Mouse (Mus musculus): ENCODE results near the gene Omg. TPM values are rescaled to one million over a fixed set of nuclear protein-coding genes. Genes with fewer than 3 reads are reported as not detected.

Gene Omg
- polyA plus RNA-seq (2015; fragmentation: Nextera tagmentation; extraction: Ambion mirVana) = 0.55 and 0.75 TPM in 2 replicates

GRCm38 (mm10) chr11:79503845-79504244 lies at the start of gene Omg:
Omg (minus strand) TSS chr11:79504084.
- H3K27ac ChIP-seq (ENCODE audit: low read depth, low read length) = no peak within 1 kb of the TSS
- ATAC-seq = no peak
- WGBS = 52% methylated on average over 8 of the region's 8 CpGs
- H3K4me2 ChIP-seq (replicated peaks; ENCODE audit: low read depth) = no peak within 1 kb of the TSS
- no peak for TF ChIP-seq CTCF (IDR thresholded peaks at IDR 0.05; ENCODE audit: low read depth)
- H3K9me3 ChIP-seq (ENCODE audit: control insufficient read depth) = no peaks in the 10 kb centered on the region
- 0 out of 2 replicates have a peak, but pooled peaks cover 4% of the 10 kb centered on the region for H3K36me3 ChIP-seq (ENCODE audit: control insufficient read depth, insufficient read depth)
- H3K4me3 ChIP-seq (ENCODE audit: low read depth, low read length) = no peak within 1 kb of the TSS
- H3K9ac ChIP-seq (ENCODE audit: low read depth, low read length) = no peak within 1 kb of the TSS
- H3K27me3 ChIP-seq (replicated peaks; ENCODE audit: control insufficient read depth, insufficient read depth, low read length) = no peaks in the 10 kb centered on the region
- H3K4me1 ChIP-seq (replicated peaks; ENCODE audit: control insufficient read depth, insufficient read depth, low read length) = no peaks in the 10 kb centered on the region

- peaks cover 55% of the 10 kb centered on the region for H3K36me3 ChIP-seq (ENCODE audit: control insufficient read depth, insufficient read depth)
- WGBS = 38% methylated on average over 1 of the region's 1 CpGs
- no peaks in the 10 kb centered on the region for H3K4me1 ChIP-seq (replicated peaks; ENCODE audit: control insufficient read depth, insufficient read depth, low read length)
- ATAC-seq = no peak
- no peak overlapping the region for H3K4me3 ChIP-seq (ENCODE audit: low read depth, low read length)
- H3K27me3 ChIP-seq (replicated peaks; ENCODE audit: control insufficient read depth, insufficient read depth, low read length) = no peaks in the 10 kb centered on the region
- H3K9ac ChIP-seq (ENCODE audit: low read depth, low read length) = no peak overlapping the region
- no peak for TF ChIP-seq CTCF (IDR thresholded peaks at IDR 0.05; ENCODE audit: low read depth)
- no peak overlapping the region for H3K4me2 ChIP-seq (replicated peaks; ENCODE audit: low read depth)
- H3K9me3 ChIP-seq (ENCODE audit: control insufficient read depth) = no peaks in the 10 kb centered on the region
- no peak overlapping the region for H3K27ac ChIP-seq (ENCODE audit: low read depth, low read length)
Measured at GRCm38 (mm10) chr11:79552622-79553021, 48.7 kb upstream of the Omg start.

- Histone ChIP-seq H3K9ac (ENCODE audit: low read depth, low read length) (no peak overlapping the region), H3K27me3 (replicated peaks; ENCODE audit: control insufficient read depth, insufficient read depth, low read length) (no peaks in the 10 kb centered on the region), H3K4me3 (ENCODE audit: low read depth, low read length) (no peak overlapping the region), H3K27ac (ENCODE audit: low read depth, low read length) (no peak overlapping the region), H3K36me3 (ENCODE audit: control insufficient read depth, insufficient read depth) (0 out of 2 replicates have a peak, but pooled peaks cover 25% of the 10 kb centered on the region), H3K4me1 (replicated peaks; ENCODE audit: control insufficient read depth, insufficient read depth, low read length) (no peaks in the 10 kb centered on the region), H3K4me2 (replicated peaks; ENCODE audit: low read depth) (no peak overlapping the region), H3K9me3 (ENCODE audit: control insufficient read depth) (no peaks in the 10 kb centered on the region)
- ATAC-seq = no peak
- no peak for TF ChIP-seq CTCF (IDR thresholded peaks at IDR 0.05; ENCODE audit: low read depth)
- 96% methylated on average over 3 of the region's 3 CpGs for WGBS
Measured at GRCm38 (mm10) chr11:79536293-79536692, 32.4 kb upstream of the Omg start.

GRCm38 (mm10) chr11:79535554-79535953 lies 31.7 kb upstream of the Omg start:
- Histone ChIP-seq H3K36me3 (ENCODE audit: control insufficient read depth, insufficient read depth) (0 out of 2 replicates have a peak, but pooled peaks cover 25% of the 10 kb centered on the region), H3K27me3 (replicated peaks; ENCODE audit: control insufficient read depth, insufficient read depth, low read length) (no peaks in the 10 kb centered on the region), H3K9ac (ENCODE audit: low read depth, low read length) (no peak overlapping the region), H3K4me1 (replicated peaks; ENCODE audit: control insufficient read depth, insufficient read depth, low read length) (no peaks in the 10 kb centered on the region), H3K4me2 (replicated peaks; ENCODE audit: low read depth) (no peak overlapping the region), H3K9me3 (ENCODE audit: control insufficient read depth) (no peaks in the 10 kb centered on the region), H3K27ac (ENCODE audit: low read depth, low read length) (no peak overlapping the region), H3K4me3 (ENCODE audit: low read depth, low read length) (no peak overlapping the region)
- WGBS = 90% methylated on average over 4 of the region's 4 CpGs
- no peak for TF ChIP-seq CTCF (IDR thresholded peaks at IDR 0.05; ENCODE audit: low read depth)
- ATAC-seq = no peak

- no peak for ATAC-seq
- H3K9me3 ChIP-seq (ENCODE audit: control insufficient read depth) = no peaks in the 10 kb centered on the region
- no peak overlapping the region for H3K4me2 ChIP-seq (replicated peaks; ENCODE audit: low read depth)
- no peak overlapping the region for H3K9ac ChIP-seq (ENCODE audit: low read depth, low read length)
- 0 out of 2 replicates have a peak, but pooled peaks cover 18% of the 10 kb centered on the region for H3K36me3 ChIP-seq (ENCODE audit: control insufficient read depth, insufficient read depth)
- H3K4me1 ChIP-seq (replicated peaks; ENCODE audit: control insufficient read depth, insufficient read depth, low read length) = no peaks in the 10 kb centered on the region
- H3K27ac ChIP-seq (ENCODE audit: low read depth, low read length) = no peak overlapping the region; the same call in 1 of the 2 replicates
- TF ChIP-seq CTCF (IDR thresholded peaks at IDR 0.05; ENCODE audit: low read depth) = no peak
- no peaks in the 10 kb centered on the region for H3K27me3 ChIP-seq (replicated peaks; ENCODE audit: control insufficient read depth, insufficient read depth, low read length)
- H3K4me3 ChIP-seq (ENCODE audit: low read depth, low read length) = no peak overlapping the region
- 73% methylated on average over 8 of the region's 8 CpGs for WGBS
Measured at GRCm38 (mm10) chr11:79533950-79534690, 30.2 kb upstream of the Omg start.

- Histone ChIP-seq H3K27me3 (replicated peaks; ENCODE audit: control insufficient read depth, insufficient read depth, low read length) (no peaks in the 10 kb centered on the region), H3K9ac (ENCODE audit: low read depth, low read length) (no peak overlapping the region), H3K4me2 (replicated peaks; ENCODE audit: low read depth) (no peak overlapping the region), H3K36me3 (ENCODE audit: control insufficient read depth, insufficient read depth) (0 out of 2 replicates have a peak, but pooled peaks cover 18% of the 10 kb centered on the region), H3K4me1 (replicated peaks; ENCODE audit: control insufficient read depth, insufficient read depth, low read length) (no peaks in the 10 kb centered on the region), H3K9me3 (ENCODE audit: control insufficient read depth) (no peaks in the 10 kb centered on the region), H3K4me3 (ENCODE audit: low read depth, low read length) (no peak overlapping the region), H3K27ac (ENCODE audit: low read depth, low read length) (no peak overlapping the region)
- no peak for ATAC-seq
- no peak for TF ChIP-seq CTCF (IDR thresholded peaks at IDR 0.05; ENCODE audit: low read depth)
- 87% methylated on average over 6 of the region's 6 CpGs for WGBS
Measured at GRCm38 (mm10) chr11:79533311-79533710, 29.4 kb upstream of the Omg start.
